Mouse (Mus musculus) spleen, adult 2 months (tissue): ENCODE measurements around the gene Spats2l.

Experiments
- CTCF ChIP-seq: fragments of 200-500 bp; IDR thresholded peaks from 2 replicates; pipeline ENCODE4 v1.5.1; 2011; ENCODE audit warnings: mild to moderate bottlenecking, inconsistent platforms; ENCODE audit not compliant: insufficient read depth, insufficient read length, insufficient replicate concordance; ENCODE audit errors: extremely low read depth
- POLR2A ChIP-seq: fragments of 200-500 bp; IDR thresholded peaks from 2 replicates; pipeline ENCODE4 v1.6.1; 2011; ENCODE audit warnings: low read depth, low read length, inconsistent platforms

DNA sequence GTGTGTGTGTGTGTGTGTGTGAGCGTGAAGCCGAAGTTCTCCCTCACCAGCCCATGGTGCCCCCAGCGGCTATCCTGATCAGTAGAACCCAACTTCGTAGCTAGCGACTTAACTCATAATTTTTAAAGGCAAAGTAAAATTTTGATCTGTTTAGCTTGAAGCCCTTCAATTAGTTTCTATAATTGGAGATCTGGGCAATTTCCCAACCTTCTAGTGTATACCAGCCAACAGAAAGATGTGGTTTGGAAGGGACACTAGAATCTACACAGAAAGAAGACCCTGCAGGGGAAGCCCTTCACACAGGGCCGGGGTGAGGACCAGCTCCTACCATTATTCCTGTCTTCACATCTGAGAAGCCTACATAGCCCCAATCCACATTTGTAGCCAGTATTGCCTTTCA lies 77.9 kb downstream of the Spats2l start:
- TF ChIP-seq CTCF (no peak), POLR2A (no peak)
